Mouse (Mus musculus) spleen, adult 2 months (tissue): ENCODE results near the gene Fdx1. TPM values are rescaled to one million over a fixed set of nuclear protein-coding genes. Genes with fewer than 3 reads are reported as not detected.

Source experiments
- DNase-seq, 2 experiments: peaks; one replicate each; pipeline versions ENCODE4 v3.0.0 to v3.0.0-alpha.2; 2012 to 2021; ENCODE audit warnings: low spot score in 2 of 2, low read depth in 1 of 2
- H3K27ac ChIP-seq: fragments of 200-500 bp; 2 replicates; pipeline ENCODE4 v1.5.1; 2012; ENCODE audit warnings: low read length, inconsistent platforms; ENCODE audit not compliant: insufficient read depth
- H3K27me3 ChIP-seq: fragments of 200-500 bp; 2 replicates; pipeline ENCODE4 v1.6.1; 2012; ENCODE audit warnings: mild to moderate bottlenecking, moderate library complexity, low read length, inconsistent platforms; ENCODE audit not compliant: control insufficient read depth, insufficient read depth
- H3K36me3 ChIP-seq: fragments of 200-500 bp; 2 replicates; pipeline ENCODE4 v1.6.1; 2012; ENCODE audit warnings: mild to moderate bottlenecking, low read length, inconsistent platforms; ENCODE audit not compliant: control insufficient read depth, insufficient read depth
- H3K4me1 ChIP-seq: fragments of 200-500 bp; 2 replicates; pipeline ENCODE4 v1.6.1; 2011; ENCODE audit warnings: inconsistent platforms; ENCODE audit not compliant: control insufficient read depth, insufficient read depth, insufficient read length
- H3K4me3 ChIP-seq: fragments of 200-500 bp; 2 replicates; pipeline ENCODE4 v1.5.1; 2011; ENCODE audit warnings: mild to moderate bottlenecking, inconsistent platforms; ENCODE audit not compliant: insufficient read depth, insufficient read length; ENCODE audit errors: extremely low read depth
- CTCF ChIP-seq: fragments of 200-500 bp; IDR thresholded peaks from 2 replicates; pipeline ENCODE4 v1.5.1; 2011; ENCODE audit warnings: mild to moderate bottlenecking, inconsistent platforms; ENCODE audit not compliant: insufficient read depth, insufficient read length, insufficient replicate concordance; ENCODE audit errors: extremely low read depth
- POLR2A ChIP-seq: fragments of 200-500 bp; IDR thresholded peaks from 2 replicates; pipeline ENCODE4 v1.6.1; 2011; ENCODE audit warnings: low read depth, low read length, inconsistent platforms
- WGBS: fragments of 180-500 bp; shearing (Covaris S2); methylation state at CpG from one replicate; pipeline ENCODE4 v1.1.7; 2018; 5-methylcytosine and 5-hydroxymethylcytosine counted together
- polyA plus RNA-seq: library from polyadenylated mRNA; depleted of rRNA; stranded (reverse); fragments of >200 nt; gene quantifications from 2 replicates; pipeline ENCODE4 v1.2.3, GENCODE M21; 2012; rRNA removed

The Fdx1 gene
- polyA plus RNA-seq, 1 experiment = 15.0 TPM

GRCm38 (mm10) chr9:51914481-51915120 is 48.8 kb downstream of the Fdx1 start:
- H3K4me3 ChIP-seq = no peak overlapping the region
- DNase-seq = no peak
- 89% methylated on average over 15 of the region's 15 CpGs for WGBS
- H3K27me3 ChIP-seq = no peaks in the 10 kb centered on the region
- H3K27ac ChIP-seq = no peak overlapping the region
- no peaks in the 10 kb centered on the region for H3K36me3 ChIP-seq
- no peaks in the 10 kb centered on the region for H3K4me1 ChIP-seq
- TF ChIP-seq CTCF (no peak), POLR2A (no peak)

GRCm38 (mm10) chr9:51908838-51909237 is 54.5 kb downstream of the Fdx1 start:
- no peaks in the 10 kb centered on the region for H3K27me3 ChIP-seq
- WGBS = 0% methylated on average over 2 of the region's 2 CpGs
- no peaks in the 10 kb centered on the region for H3K4me1 ChIP-seq
- no peak overlapping the region for H3K4me3 ChIP-seq
- H3K36me3 ChIP-seq = no peaks in the 10 kb centered on the region
- DNase-seq = peak; percentile 21 to 42
- no peak overlapping the region for H3K27ac ChIP-seq
- peak; percentile 46; the same call in 1 of the 2 replicates for TF ChIP-seq CTCF
- no peak for TF ChIP-seq POLR2A

- Histone ChIP-seq H3K4me3 (no peak overlapping the region), H3K36me3 (no peaks in the 10 kb centered on the region), H3K27ac (no peak overlapping the region), H3K27me3 (no peaks in the 10 kb centered on the region), H3K4me1 (no peaks in the 10 kb centered on the region)
- WGBS = 87% methylated on average over 3 of the region's 3 CpGs
- no peak for DNase-seq
- TF ChIP-seq POLR2A (no peak), CTCF (no peak)
Observed at GRCm38 (mm10) chr9:51908255-51908654, 55.1 kb downstream of the Fdx1 start.

GRCm38 (mm10) chr9:51906938-51907337 is 56.4 kb downstream of the Fdx1 start:
- 91% methylated on average over 8 of the region's 8 CpGs for WGBS
- DNase-seq = no peak
- TF ChIP-seq POLR2A (no peak), CTCF (no peak)

More at GRCm38 (mm10) chr9:51906938-51907337, 56.4 kb downstream of the Fdx1 start:
- no peaks in the 10 kb centered on the region for H3K4me1 ChIP-seq
- no peaks in the 10 kb centered on the region for H3K27me3 ChIP-seq
- H3K4me3 ChIP-seq = no peak overlapping the region
- no peak overlapping the region for H3K27ac ChIP-seq
- H3K36me3 ChIP-seq = no peaks in the 10 kb centered on the region

Other genes starting within 250 kb of the Fdx1 start
- gene Arhgap20, start 198.2 kb downstream of the Fdx1 start, polyA plus RNA-seq = 0.48 and 0.77 TPM in 2 replicates
- gene Rdx, start 83.6 kb upstream of the Fdx1 start, polyA plus RNA-seq = 5.8 and 6.3 TPM in 2 replicates
- gene Zc3h12c, start 205.0 kb upstream of the Fdx1 start, polyA plus RNA-seq = 1.4 and 1.7 TPM in 2 replicates